Mouse (Mus musculus) forebrain, embryonic 15.5 days (tissue): ENCODE measurements around the gene St8sia1. TPM values are rescaled to one million over a fixed set of nuclear protein-coding genes. Genes with fewer than 3 reads are reported as not detected.

ENCODE experiments used
- ATAC-seq: fragments of 200-750 bp; cut with Nextera tagmentation; replicated peaks from 2 replicates; pipeline ENCODE4 v1.8.0; 2017; ENCODE audit warnings: mild to moderate bottlenecking, moderate TSS enrichment, moderate library complexity
- H3K27ac ChIP-seq: fragments of 300-500 bp; sonication (generic); replicated peaks from 2 replicates; pipeline ENCODE4 v1.5.1; 2015; ENCODE audit warnings: mild to moderate bottlenecking, inconsistent platforms
- H3K27me3 ChIP-seq: fragments of 300-500 bp; sonication (generic); 2 replicates; pipeline ENCODE4 v1.6.1; 2015; ENCODE audit warnings: inconsistent platforms
- H3K36me3 ChIP-seq: fragments of 300-500 bp; sonication (generic); 2 replicates; pipeline ENCODE4 v1.6.1; 2015; ENCODE audit warnings: mild to moderate bottlenecking, inconsistent platforms
- H3K4me1 ChIP-seq: fragments of 300-500 bp; sonication (generic); 2 replicates; pipeline ENCODE4 v1.6.1; 2015; ENCODE audit warnings: inconsistent platforms
- H3K4me2 ChIP-seq: fragments of 300-500 bp; sonication (generic); replicated peaks from 2 replicates; pipeline ENCODE4 v1.6.1; 2015; ENCODE audit warnings: mild to moderate bottlenecking, inconsistent platforms
- H3K4me3 ChIP-seq: fragments of 300-500 bp; sonication (generic); 2 replicates; pipeline ENCODE4 v1.5.1; 2015; ENCODE audit warnings: mild to moderate bottlenecking, inconsistent platforms
- H3K9ac ChIP-seq: fragments of 300-500 bp; sonication (generic); replicated peaks from 2 replicates; pipeline ENCODE4 v1.6.1; 2015; ENCODE audit warnings: mild to moderate bottlenecking, inconsistent platforms
- H3K9me3 ChIP-seq: fragments of 300-500 bp; sonication (generic); 2 replicates; pipeline ENCODE4 v1.6.1; 2016; ENCODE audit warnings: inconsistent platforms
- WGBS: fragments of 180-500 bp; shearing (Covaris S2); methylation state at CpG from one replicate; pipeline ENCODE4 v1.1.7; 2015; ENCODE audit warnings: mixed read lengths; 5-methylcytosine and 5-hydroxymethylcytosine counted together
- polyA plus RNA-seq: library from polyadenylated mRNA; unstranded; fragments of >200 nt; fragmentation: Nextera tagmentation; extraction: Ambion mirVana; gene quantifications from 2 replicates; pipeline ENCODE4 v1.2.1, GENCODE M21; 2015

The St8sia1 gene
- polyA plus RNA-seq, 1 experiment from 2014 or later = 6.9 TPM

DNA sequence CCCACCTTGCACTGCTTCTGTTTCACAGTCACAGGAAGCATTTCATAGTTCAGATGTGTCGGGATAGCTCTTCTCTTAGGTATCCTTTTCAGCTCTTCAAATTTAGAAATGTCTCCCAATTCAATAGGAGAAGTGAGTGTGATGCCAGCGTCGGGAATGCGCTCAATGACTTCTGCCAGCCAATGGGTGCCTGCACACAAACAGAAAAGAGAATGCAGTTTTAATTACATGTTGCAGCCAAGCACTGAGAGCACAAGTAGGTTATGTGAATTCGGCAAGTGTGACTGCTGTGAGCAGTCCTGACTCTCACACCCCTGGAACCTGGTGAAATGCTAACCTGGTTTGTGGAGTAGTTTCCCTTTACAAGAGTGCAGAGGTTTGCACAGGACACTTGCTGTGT, 162.6 kb downstream of the St8sia1 start:
- no peaks in the 10 kb centered on the region for H3K9me3 ChIP-seq
- WGBS = 64% methylated on average over 5 of the region's 5 CpGs
- no peaks in the 10 kb centered on the region for H3K27me3 ChIP-seq
- no peak overlapping the region for H3K4me2 ChIP-seq
- peaks cover 8% of the 10 kb centered on the region; the same call in 1 of the 2 replicates for H3K4me1 ChIP-seq
- H3K36me3 ChIP-seq = no peaks in the 10 kb centered on the region
- no peak overlapping the region for H3K4me3 ChIP-seq
- no peak overlapping the region for H3K9ac ChIP-seq
- H3K27ac ChIP-seq = no peak overlapping the region
- no peak for ATAC-seq

DNA sequence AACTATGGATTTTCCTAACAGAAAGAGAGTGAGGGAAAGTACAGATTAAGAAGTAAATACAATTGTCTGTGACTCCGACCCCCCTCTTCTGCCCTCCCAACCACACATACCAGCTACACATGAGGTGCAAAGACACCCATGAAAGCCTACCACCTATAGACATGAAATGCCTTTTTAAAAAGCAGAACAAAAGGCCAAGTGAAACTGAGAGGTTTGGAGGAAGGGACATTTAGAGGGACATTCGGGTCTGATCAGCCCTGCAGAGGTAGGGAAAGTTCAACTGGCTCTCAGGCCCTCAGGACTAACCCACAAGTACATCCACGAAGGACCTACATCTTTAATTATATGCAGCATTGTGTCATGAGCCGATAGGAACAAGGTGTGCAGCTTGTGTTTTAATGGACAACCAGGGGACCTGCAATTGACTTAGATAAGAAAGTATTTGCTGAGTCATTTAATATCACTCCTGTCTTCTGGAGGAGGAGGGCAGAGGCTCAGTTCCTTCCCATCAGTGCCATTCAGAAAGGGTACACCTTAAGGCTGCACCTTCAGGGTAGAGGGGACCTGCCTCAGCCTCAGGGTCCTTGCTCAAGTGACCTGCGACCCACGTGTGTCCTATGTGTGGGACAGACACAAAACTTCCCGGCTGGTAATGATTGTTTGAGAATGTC, 164.4 kb downstream of the St8sia1 start:
- Histone ChIP-seq H3K4me3 (no peak overlapping the region), H3K4me1 (peaks cover 8% of the 10 kb centered on the region; the same call in 1 of the 2 replicates), H3K9ac (no peak overlapping the region), H3K9me3 (no peaks in the 10 kb centered on the region), H3K4me2 (no peak overlapping the region), H3K27me3 (no peaks in the 10 kb centered on the region), H3K36me3 (no peaks in the 10 kb centered on the region), H3K27ac (no peak overlapping the region)
- ATAC-seq = no peak
- WGBS = 73% methylated on average over 7 of the region's 7 CpGs

- no peak overlapping the region for H3K4me2 ChIP-seq
- H3K4me3 ChIP-seq = no peak overlapping the region
- H3K27ac ChIP-seq = no peak overlapping the region
- peaks cover 8% of the 10 kb centered on the region; the same call in 1 of the 2 replicates for H3K4me1 ChIP-seq
- H3K27me3 ChIP-seq = no peaks in the 10 kb centered on the region
- 78% methylated on average over 9 of the region's 9 CpGs for WGBS
- no peaks in the 10 kb centered on the region for H3K9me3 ChIP-seq
- no peak overlapping the region for H3K9ac ChIP-seq
- no peaks in the 10 kb centered on the region for H3K36me3 ChIP-seq
- no peak for ATAC-seq
Observed at GRCm38 (mm10) chr6:142798837-142799236, 165.4 kb downstream of the St8sia1 start.

DNA sequence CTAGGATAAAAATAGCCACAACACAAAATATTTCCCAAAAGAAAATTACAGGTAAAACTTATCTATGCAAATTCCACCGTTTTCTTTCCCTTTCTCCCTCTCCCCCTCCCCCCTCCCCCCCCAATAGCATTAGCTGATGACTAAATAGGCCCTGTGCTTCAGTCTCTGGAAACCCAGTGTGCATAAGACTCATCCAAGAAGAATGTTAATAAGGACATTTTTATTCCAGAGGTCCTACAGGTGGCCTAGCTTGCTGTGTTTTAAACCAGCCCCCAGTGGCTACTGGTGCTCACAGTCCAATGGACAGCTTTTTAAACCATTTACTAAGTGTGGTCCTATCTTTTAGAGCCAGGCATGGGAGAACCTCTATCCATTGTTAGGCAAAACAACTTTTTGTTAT, 166.3 kb downstream of the St8sia1 start:
- Histone ChIP-seq H3K4me2 (no peak overlapping the region), H3K27ac (no peak overlapping the region), H3K27me3 (no peaks in the 10 kb centered on the region), H3K36me3 (no peaks in the 10 kb centered on the region), H3K9me3 (no peaks in the 10 kb centered on the region), H3K4me1 (peaks cover 15% of the 10 kb centered on the region), H3K9ac (no peak overlapping the region), H3K4me3 (no peak overlapping the region)
- ATAC-seq = no peak
- WGBS = 58% methylated on average over 1 of the region's 1 CpGs

DNA sequence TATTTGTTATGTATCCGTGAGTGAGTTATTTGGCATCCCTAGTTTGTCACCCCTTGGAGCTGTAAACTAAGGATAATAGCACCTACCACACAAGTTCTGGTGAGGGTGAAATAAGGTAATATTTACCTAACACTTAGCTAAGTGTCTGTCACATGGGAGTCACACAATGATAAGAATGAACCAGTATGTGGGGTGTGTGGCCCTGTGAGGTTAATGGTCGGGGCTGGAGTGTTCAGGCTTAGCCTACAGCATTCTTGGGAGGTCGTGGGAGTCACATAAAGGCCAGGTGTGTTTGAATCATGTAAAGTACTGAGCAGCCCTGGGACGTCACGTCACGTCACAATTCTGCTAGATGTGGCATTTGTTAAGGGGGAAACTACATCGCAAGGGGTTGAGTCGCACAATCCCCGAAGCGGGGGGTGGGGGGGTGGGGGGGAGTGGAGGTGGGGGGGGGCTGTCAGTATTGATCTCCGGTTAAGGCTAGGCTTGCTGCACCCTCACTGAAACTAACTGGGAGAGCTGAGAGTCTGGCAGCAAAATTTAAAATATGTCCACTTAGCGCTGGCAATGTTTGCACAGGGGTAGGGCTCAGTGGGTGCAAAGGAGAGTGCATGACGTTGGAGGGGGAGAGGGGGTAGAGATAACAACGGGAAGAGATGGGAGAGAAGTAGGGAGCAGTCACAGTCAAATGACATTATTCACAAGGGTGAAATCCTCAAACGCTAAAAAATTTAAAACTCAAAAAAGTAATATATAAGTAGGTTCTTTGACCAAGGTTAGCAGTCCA, 168.4 kb downstream of the St8sia1 start:
- no peak for ATAC-seq
- 85% methylated on average over 15 of the region's 15 CpGs for WGBS
- no peak overlapping the region for H3K27ac ChIP-seq

GRCm38 (mm10) chr6:142795087-142795486, 169.2 kb downstream of the St8sia1 start:
- WGBS = 94% methylated on average over 9 of the region's 9 CpGs
- H3K4me3 ChIP-seq = no peak overlapping the region

More for the DNA sequence above, 168.4 kb downstream of the St8sia1 start:
- H3K4me1 ChIP-seq = peaks cover 6% of the 10 kb centered on the region
- no peak overlapping the region for H3K4me2 ChIP-seq
- H3K9me3 ChIP-seq = no peaks in the 10 kb centered on the region
- no peak overlapping the region for H3K9ac ChIP-seq
- no peaks in the 10 kb centered on the region for H3K36me3 ChIP-seq
- no peak overlapping the region for H3K4me3 ChIP-seq
- H3K27me3 ChIP-seq = no peaks in the 10 kb centered on the region

GRCm38 (mm10) chr6:142793468-142793867, 170.8 kb downstream of the St8sia1 start:
- Histone ChIP-seq H3K4me2 (no peak overlapping the region), H3K4me1 (peaks cover 10% of the 10 kb centered on the region), H3K9me3 (no peaks in the 10 kb centered on the region), H3K36me3 (no peaks in the 10 kb centered on the region), H3K27ac (no peak overlapping the region), H3K27me3 (no peaks in the 10 kb centered on the region), H3K9ac (no peak overlapping the region), H3K4me3 (no peak overlapping the region)
- ATAC-seq = no peak; the same call in 1 of the 2 replicates
- 34% methylated on average over 7 of the region's 7 CpGs for WGBS

More at GRCm38 (mm10) chr6:142795087-142795486, 169.2 kb downstream of the St8sia1 start:
- Histone ChIP-seq H3K9me3 (no peaks in the 10 kb centered on the region), H3K4me2 (no peak overlapping the region), H3K27me3 (no peaks in the 10 kb centered on the region), H3K9ac (no peak overlapping the region), H3K4me1 (peaks cover 6% of the 10 kb centered on the region), H3K27ac (no peak overlapping the region), H3K36me3 (no peaks in the 10 kb centered on the region)
- no peak for ATAC-seq

DNA sequence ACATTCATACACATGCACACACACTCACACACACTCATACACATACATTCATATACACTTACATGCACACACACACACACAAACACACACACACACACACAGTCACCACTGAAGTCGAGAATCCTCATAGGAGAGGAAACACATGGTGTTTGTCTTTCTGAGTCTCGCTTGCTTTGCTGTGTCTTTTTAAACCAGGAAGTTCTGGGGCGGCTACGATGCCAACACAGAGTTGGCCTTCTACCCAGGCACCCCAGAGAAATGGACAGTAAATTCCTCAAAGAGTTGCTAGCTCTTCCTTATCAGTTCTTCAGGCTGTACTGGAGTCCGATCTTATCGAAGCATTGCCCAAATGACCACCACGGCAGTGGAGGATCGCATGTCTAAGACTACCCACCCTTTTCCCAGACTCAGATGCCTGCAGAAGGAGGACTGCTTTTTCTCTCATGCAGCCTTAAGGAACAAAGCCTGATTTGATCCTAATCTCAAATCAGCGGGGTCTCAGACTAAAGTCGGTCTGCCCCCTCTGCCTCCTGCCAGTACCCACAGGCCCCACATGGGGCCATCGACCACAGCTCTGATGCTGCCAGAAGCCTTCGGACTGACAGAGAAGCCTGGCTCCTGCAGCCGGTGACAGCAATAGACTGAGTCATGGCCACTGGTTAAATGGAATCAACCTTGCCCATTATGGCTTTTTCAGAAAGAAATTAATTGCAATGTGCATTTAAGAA, 171.8 kb downstream of the St8sia1 start:
- Histone ChIP-seq H3K9me3 (no peaks in the 10 kb centered on the region), H3K4me2 (no peak overlapping the region), H3K27me3 (no peaks in the 10 kb centered on the region), H3K4me1 (peaks cover 16% of the 10 kb centered on the region), H3K4me3 (no peak overlapping the region), H3K27ac (no peak overlapping the region), H3K9ac (no peak overlapping the region), H3K36me3 (no peaks in the 10 kb centered on the region)
- no peak for ATAC-seq
- 42% methylated on average over 13 of the region's 13 CpGs for WGBS

- H3K9ac ChIP-seq = no peak overlapping the region
- no peak for ATAC-seq
Observed at GRCm38 (mm10) chr6:142789736-142790135, 174.5 kb downstream of the St8sia1 start.

GRCm38 (mm10) chr6:142788042-142788987, 175.9 kb downstream of the St8sia1 start:
- WGBS = 46% methylated on average over 18 of the region's 18 CpGs
- no peak overlapping the region for H3K9ac ChIP-seq
- H3K27ac ChIP-seq = peak overlapping the region; percentile 16
- peaks cover 11% of the 10 kb centered on the region for H3K4me1 ChIP-seq
- H3K4me3 ChIP-seq = no peak overlapping the region
- no peaks in the 10 kb centered on the region for H3K9me3 ChIP-seq
- H3K4me2 ChIP-seq = no peak overlapping the region
- peak; percentile 74 for ATAC-seq
- H3K27me3 ChIP-seq = no peaks in the 10 kb centered on the region
- no peaks in the 10 kb centered on the region for H3K36me3 ChIP-seq

More at GRCm38 (mm10) chr6:142789736-142790135, 174.5 kb downstream of the St8sia1 start:
- H3K9me3 ChIP-seq = no peaks in the 10 kb centered on the region
- WGBS = 79% methylated on average over 10 of the region's 10 CpGs
- no peak overlapping the region for H3K27ac ChIP-seq
- H3K4me2 ChIP-seq = no peak overlapping the region
- H3K4me1 ChIP-seq = peaks cover 16% of the 10 kb centered on the region
- H3K4me3 ChIP-seq = no peak overlapping the region
- H3K27me3 ChIP-seq = no peaks in the 10 kb centered on the region
- no peaks in the 10 kb centered on the region for H3K36me3 ChIP-seq

DNA sequence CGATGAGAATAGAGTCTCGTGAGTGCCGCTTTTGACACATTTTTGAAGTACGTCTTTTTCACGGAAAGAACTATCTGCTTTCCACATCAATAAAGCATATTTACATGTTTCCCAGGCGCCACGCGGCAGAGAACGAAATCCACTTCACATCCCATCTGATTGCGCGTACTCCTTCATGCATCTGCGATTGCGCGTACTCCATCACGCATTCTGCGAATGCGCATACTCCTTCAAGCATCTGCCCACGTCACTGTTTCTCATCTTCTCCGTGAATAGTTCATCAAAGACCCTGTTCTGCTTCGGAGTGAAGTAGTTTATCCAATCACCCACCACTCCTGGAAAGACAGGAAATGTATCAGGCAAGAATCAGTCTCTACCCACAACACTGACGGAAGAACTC, 178.1 kb downstream of the St8sia1 start:
- H3K9me3 ChIP-seq = no peaks in the 10 kb centered on the region
- ATAC-seq = no peak
- WGBS = 88% methylated on average over 21 of the region's 21 CpGs
- 0 out of 2 replicates have a peak, but pooled peaks cover 3% of the 10 kb centered on the region for H3K27me3 ChIP-seq
- no peak overlapping the region for H3K27ac ChIP-seq
- no peak overlapping the region for H3K4me3 ChIP-seq
- H3K36me3 ChIP-seq = no peaks in the 10 kb centered on the region
- peaks cover 18% of the 10 kb centered on the region for H3K4me1 ChIP-seq
- H3K4me2 ChIP-seq = no peak overlapping the region
- H3K9ac ChIP-seq = no peak overlapping the region
